Mouse (Mus musculus) hindbrain, postnatal 0 days (tissue): ENCODE results near the gene March8. TPM values are rescaled to one million over a fixed set of nuclear protein-coding genes. Genes with fewer than 3 reads are reported as not detected.

Experiments
- ATAC-seq: fragments of 200-750 bp; cut with Nextera tagmentation; 2 replicates; pipeline ENCODE4 v1.8.0; 2017; ENCODE audit warnings: mild to moderate bottlenecking, moderate TSS enrichment, moderate library complexity
- DNase-seq: peaks from one replicate; pipeline ENCODE4 v3.0.0-alpha.2; 2015; ENCODE audit warnings: low spot score
- H3K27ac ChIP-seq: fragments of 300-500 bp; sonication (generic); 2 replicates; pipeline ENCODE4 v1.5.1; 2014; ENCODE audit warnings: mild to moderate bottlenecking
- H3K27me3 ChIP-seq: fragments of 300-500 bp; sonication (generic); 2 replicates; pipeline ENCODE4 v1.6.1; 2014; ENCODE audit warnings: low read length, mixed read lengths; ENCODE audit not compliant: insufficient read depth
- H3K36me3 ChIP-seq: fragments of 300-500 bp; sonication (generic); 2 replicates; pipeline ENCODE4 v1.6.1; 2014; ENCODE audit warnings: low read length, mixed read lengths; ENCODE audit not compliant: insufficient read depth
- H3K4me1 ChIP-seq: fragments of 300-500 bp; sonication (generic); 2 replicates; pipeline ENCODE4 v1.6.1; 2014; ENCODE audit warnings: antibody characterized with exemption, low read length, mixed read lengths; ENCODE audit not compliant: insufficient read depth
- H3K4me2 ChIP-seq: fragments of 300-500 bp; sonication (generic); 2 replicates; pipeline ENCODE4 v1.6.1; 2014; ENCODE audit warnings: low read depth, mild to moderate bottlenecking, low read length, moderate library complexity, mixed read lengths
- H3K4me3 ChIP-seq: fragments of 300-500 bp; sonication (generic); 2 replicates; pipeline ENCODE4 v1.5.1; 2014; ENCODE audit warnings: low read length
- H3K9ac ChIP-seq: fragments of 300-500 bp; sonication (generic); replicated peaks from 2 replicates; pipeline ENCODE4 v1.6.1; 2014; ENCODE audit warnings: mild to moderate bottlenecking, low read length, moderate library complexity, mixed read lengths
- H3K9me3 ChIP-seq: fragments of 300-500 bp; sonication (generic); 2 replicates; pipeline ENCODE4 v1.6.1; 2016; ENCODE audit warnings: low read length, mixed read lengths
- CTCF ChIP-seq: IDR thresholded peaks from 2 replicates; pipeline ENCODE4 v1.5.1; 2016; ENCODE audit warnings: antibody characterized with exemption, control low read depth, low read depth
- WGBS: fragments of 180-500 bp; shearing (Covaris S2); extraction: QIAGEN DNeasy Blood & Tissue Kit; methylation state at CpG from one replicate; pipeline ENCODE4 v1.1.7; 2014; 5-methylcytosine and 5-hydroxymethylcytosine counted together
- polyA plus RNA-seq: library from polyadenylated mRNA; unstranded; fragments of >200 nt; fragmentation: Nextera tagmentation; extraction: Ambion mirVana; gene quantifications from 2 replicates; pipeline ENCODE4 v1.2.1, GENCODE M21; 2015
- total RNA-seq: library from RNA; depleted of rRNA; stranded (reverse); fragments of >200 nt; gene quantifications from 2 replicates; pipeline ENCODE4 v1.2.3, GENCODE M21; 2014

March8 gene
- total and polyA plus RNA-seq, 2 experiments from 2014 or later = 38.8 to 118 TPM

DNA sequence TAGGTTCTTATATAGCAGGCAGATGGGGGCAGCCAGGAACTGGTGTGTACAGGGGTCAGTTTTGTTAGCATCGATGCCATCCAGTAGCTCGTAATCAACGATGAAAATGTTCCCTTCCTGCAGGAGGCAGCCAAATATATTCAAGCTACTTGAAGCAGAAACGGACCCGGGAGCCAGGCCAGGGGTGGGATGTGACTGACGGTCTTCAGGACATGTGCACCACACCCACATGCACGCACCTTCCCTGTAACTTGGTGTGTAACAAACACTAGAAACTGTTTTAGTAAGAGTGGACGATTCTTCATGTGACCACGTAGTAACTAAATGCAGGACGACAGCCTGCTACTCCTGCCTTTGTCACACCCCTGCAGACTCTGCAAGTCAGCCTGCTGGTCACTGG, 82.4 kb downstream of the March8 start:
- H3K27ac ChIP-seq = no peak overlapping the region
- ATAC-seq = no peak
- H3K4me1 ChIP-seq = no peaks in the 10 kb centered on the region
- H3K36me3 ChIP-seq = no peaks in the 10 kb centered on the region
- no peaks in the 10 kb centered on the region for H3K27me3 ChIP-seq
- TF ChIP-seq CTCF = no peak
- no peak for DNase-seq
- H3K4me2 ChIP-seq = no peak overlapping the region
- no peak overlapping the region for H3K9ac ChIP-seq
- no peak overlapping the region for H3K4me3 ChIP-seq
- WGBS = 65% methylated on average over 10 of the region's 10 CpGs
- H3K9me3 ChIP-seq = no peaks in the 10 kb centered on the region

DNA sequence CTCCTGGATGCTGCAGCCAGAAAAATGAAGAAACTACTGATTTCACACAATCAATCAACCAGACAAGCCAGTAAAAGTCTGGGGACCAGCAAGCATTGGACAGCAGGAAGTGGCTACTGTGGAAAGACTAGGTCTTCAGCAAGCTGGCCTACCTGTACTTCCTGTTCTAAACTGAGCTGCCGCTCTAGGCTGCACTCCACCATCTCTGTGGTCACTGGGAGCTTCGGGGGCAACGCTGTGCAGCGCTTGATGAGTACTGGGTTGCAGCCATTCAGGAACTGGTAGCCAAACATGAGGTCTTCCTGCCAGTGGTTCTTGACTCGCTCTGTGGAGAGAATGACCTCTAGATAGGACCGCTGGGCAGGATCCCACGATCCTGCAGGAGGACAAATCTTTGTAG, 85.2 kb downstream of the March8 start:
- ATAC-seq (no peak), DNase-seq (no peak)
- Histone ChIP-seq H3K9me3 (no peaks in the 10 kb centered on the region), H3K4me1 (no peaks in the 10 kb centered on the region), H3K9ac (no peak overlapping the region), H3K4me2 (no peak overlapping the region), H3K27me3 (no peaks in the 10 kb centered on the region), H3K4me3 (no peak overlapping the region), H3K36me3 (no peaks in the 10 kb centered on the region), H3K27ac (no peak overlapping the region)
- no peak for TF ChIP-seq CTCF
- 89% methylated on average over 7 of the region's 7 CpGs for WGBS

DNA sequence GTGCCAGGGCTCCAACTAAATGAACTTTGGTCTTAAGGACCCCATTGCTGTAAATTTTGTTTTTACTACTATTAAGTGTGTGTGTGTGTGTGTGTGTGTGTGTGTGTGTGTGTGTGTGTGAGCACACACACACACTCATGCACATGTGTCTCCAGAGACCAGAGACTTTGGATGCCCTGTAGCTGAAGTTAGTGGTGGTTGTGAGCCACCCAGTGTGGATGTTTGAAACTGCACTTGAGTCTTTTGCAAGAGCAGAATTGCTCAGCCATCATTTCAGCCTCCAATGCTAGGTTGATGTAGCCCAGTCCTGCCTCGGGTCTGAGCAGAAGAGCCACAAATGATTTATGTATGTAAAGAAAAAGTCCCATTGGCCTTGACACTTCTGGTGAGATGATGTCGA, 85.8 kb downstream of the March8 start:
- no peak overlapping the region for H3K27ac ChIP-seq
- peak; percentile 69 for TF ChIP-seq CTCF
- H3K4me3 ChIP-seq = no peak overlapping the region
- no peak overlapping the region for H3K9ac ChIP-seq
- no peaks in the 10 kb centered on the region for H3K27me3 ChIP-seq
- 67% methylated on average over 2 of the region's 2 CpGs for WGBS
- DNase-seq = peak; percentile 66
- no peaks in the 10 kb centered on the region for H3K36me3 ChIP-seq
- H3K4me1 ChIP-seq = no peaks in the 10 kb centered on the region
- ATAC-seq = peak; percentile 68
- no peaks in the 10 kb centered on the region for H3K9me3 ChIP-seq
- no peak overlapping the region for H3K4me2 ChIP-seq

DNA sequence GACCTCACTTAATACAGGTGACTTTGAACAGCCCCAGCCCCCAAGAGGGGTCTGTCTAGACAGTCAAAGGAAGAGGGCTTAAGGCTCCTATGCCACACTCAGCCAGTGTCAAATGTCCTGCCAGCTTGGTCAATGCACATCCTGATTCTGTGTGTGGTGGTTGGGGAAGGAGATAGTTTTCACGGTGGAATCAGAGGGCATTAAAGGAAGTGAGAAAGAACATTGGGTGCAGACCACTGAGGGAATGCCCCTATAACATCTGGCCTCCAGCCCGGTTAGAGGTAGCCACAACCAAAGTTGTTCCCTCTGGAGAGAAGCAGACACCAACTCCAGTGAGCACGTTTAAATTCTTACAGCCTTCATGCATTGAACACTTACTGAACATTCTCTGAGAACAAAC, 89.7 kb downstream of the March8 start:
- H3K4me2 ChIP-seq = no peak overlapping the region
- H3K4me3 ChIP-seq = no peak overlapping the region
- H3K27ac ChIP-seq = no peak overlapping the region
- H3K9me3 ChIP-seq = 0 out of 2 replicates have a peak, but pooled peaks cover 2% of the 10 kb centered on the region
- no peaks in the 10 kb centered on the region for H3K36me3 ChIP-seq
- H3K4me1 ChIP-seq = no peaks in the 10 kb centered on the region
- WGBS = 82% methylated on average over 3 of the region's 3 CpGs
- no peaks in the 10 kb centered on the region for H3K27me3 ChIP-seq
- H3K9ac ChIP-seq = no peak overlapping the region
- ATAC-seq (no peak), DNase-seq (no peak)
- no peak for TF ChIP-seq CTCF

DNA sequence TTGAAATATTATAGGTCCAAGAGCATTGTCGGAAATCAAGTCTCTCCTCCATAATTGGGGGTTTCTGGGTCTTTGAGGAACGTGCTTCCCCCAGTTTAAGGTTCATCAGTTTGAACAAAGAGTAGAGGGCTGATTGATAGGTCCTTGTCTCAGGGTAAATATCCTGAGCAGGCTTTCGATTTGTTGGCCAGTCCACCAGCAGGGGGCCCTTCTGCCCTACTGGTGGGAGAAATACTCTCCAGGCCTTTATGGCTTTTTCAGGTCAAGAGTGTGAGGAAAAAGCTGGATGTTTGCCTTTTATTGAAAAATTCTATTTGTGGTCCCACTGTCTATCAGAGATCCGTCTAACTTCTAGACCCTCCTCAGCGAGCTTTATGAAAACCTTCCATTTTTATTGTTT, 90.5 kb downstream of the March8 start:
- TF ChIP-seq CTCF = peak; percentile 36; the same call in 1 of the 2 replicates

DNA sequence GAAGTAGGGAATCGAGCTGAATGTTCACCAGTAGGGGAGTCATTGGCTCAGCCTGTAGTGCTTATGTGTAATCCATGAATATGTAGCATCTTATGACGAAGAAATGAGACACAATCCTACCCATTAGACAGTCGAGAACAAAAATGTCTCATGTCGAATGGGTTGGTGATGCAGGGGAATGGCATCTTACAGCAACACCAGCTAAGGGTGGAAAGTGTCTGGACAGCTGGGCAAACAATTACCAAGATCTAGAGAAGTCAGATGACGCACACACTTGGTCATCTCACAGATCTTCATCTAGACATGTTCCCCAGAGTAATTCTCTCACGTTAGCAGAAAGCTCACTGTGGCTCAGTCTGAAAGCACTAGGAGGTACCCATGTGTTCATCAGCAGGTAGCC, 101.0 kb downstream of the March8 start:
- WGBS = 72% methylated on average over 6 of the region's 6 CpGs
- ATAC-seq = no peak

More for the DNA sequence above, 90.5 kb downstream of the March8 start:
- Histone ChIP-seq H3K9ac (no peak overlapping the region), H3K27me3 (no peaks in the 10 kb centered on the region), H3K9me3 (0 out of 2 replicates have a peak, but pooled peaks cover 2% of the 10 kb centered on the region), H3K36me3 (no peaks in the 10 kb centered on the region), H3K4me1 (no peaks in the 10 kb centered on the region), H3K4me2 (no peak overlapping the region), H3K27ac (no peak overlapping the region), H3K4me3 (no peak overlapping the region)
- 62% methylated on average over 5 of the region's 5 CpGs for WGBS
- no peak for ATAC-seq
- DNase-seq = no peak

DNA sequence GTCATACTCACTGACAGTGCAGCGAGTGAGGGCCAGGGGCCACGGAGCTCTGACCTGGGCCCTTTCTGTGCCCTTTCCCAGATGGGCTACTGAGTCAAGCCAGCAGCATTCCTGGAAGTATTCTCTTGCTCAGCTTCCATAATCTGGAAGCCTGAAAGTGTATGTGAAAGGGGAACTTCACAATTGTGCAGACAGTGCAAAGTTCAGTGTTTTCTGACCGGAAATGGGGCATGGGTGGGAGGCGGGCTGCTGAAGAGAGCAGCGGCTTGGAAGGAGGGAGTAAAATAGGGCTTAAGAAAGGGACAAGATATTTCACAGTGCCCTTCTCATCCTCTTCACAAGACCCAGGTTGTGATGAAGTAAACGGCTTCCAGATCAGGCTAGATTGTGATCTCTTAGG, 101.7 kb downstream of the March8 start:
- Histone ChIP-seq H3K27me3 (no peaks in the 10 kb centered on the region), H3K4me1 (no peaks in the 10 kb centered on the region), H3K4me2 (no peak overlapping the region), H3K9ac (no peak overlapping the region), H3K4me3 (no peak overlapping the region), H3K27ac (no peak overlapping the region), H3K36me3 (no peaks in the 10 kb centered on the region), H3K9me3 (no peaks in the 10 kb centered on the region)
- ATAC-seq (no peak), DNase-seq (no peak)
- WGBS = 87% methylated on average over 6 of the region's 6 CpGs
- TF ChIP-seq CTCF = no peak

More for the DNA sequence above, 101.0 kb downstream of the March8 start:
- DNase-seq = no peak
- Histone ChIP-seq H3K36me3 (no peaks in the 10 kb centered on the region), H3K27ac (no peak overlapping the region), H3K4me1 (no peaks in the 10 kb centered on the region), H3K4me2 (no peak overlapping the region), H3K27me3 (no peaks in the 10 kb centered on the region), H3K4me3 (no peak overlapping the region), H3K9me3 (no peaks in the 10 kb centered on the region), H3K9ac (no peak overlapping the region)
- TF ChIP-seq CTCF = no peak
